Mouse (Mus musculus): ENCODE data around the gene Poll.

GRCm38 (mm10) chr19:45586850-45587249 lies 26.5 kb upstream of the Poll start:
- TF ChIP-seq EP300 (IDR thresholded peaks at IDR 0.05; ENCODE audit: insufficient read depth, low read depth, low read length): no peak
- no peak for TF ChIP-seq POLR2A (IDR thresholded peaks at IDR 0.05; ENCODE audit: insufficient read depth, low read length)

Data from ES-Bruce4 (cell line).